Mouse (Mus musculus): Measurements from ENCODE around the gene 1700012B07Rik.

DNA sequence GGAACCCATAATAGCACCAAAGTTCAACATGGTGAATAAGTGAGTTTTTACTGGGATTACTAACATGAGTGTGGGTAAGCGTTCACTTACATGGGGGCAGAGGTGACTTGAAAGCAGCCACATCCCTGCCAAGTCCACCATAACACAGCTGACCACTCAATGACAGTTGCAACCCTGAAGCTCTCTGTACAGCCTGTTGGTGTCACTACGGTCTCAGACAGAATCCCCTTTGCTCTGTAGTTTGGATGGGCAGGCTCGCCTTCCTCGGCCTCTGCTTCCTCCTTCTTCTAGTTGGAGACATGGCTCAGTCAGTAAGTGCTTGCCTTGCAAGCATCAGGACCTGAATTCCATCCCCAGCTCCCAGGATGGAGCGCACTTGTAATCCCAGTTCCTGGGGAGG is 58.8 kb downstream of the 1700012B07Rik start:
- TF ChIP-seq EP300 (IDR thresholded peaks at IDR 0.05; ENCODE audit: low read depth) (no peak), CTCF (IDR thresholded peaks at IDR 0.05; ENCODE audit: low read depth) (no peak)

Measured in liver, postnatal 0 days (tissue).